Mouse (Mus musculus) liver, embryonic 16.5 days (tissue): ENCODE data around the gene F12. TPM values are rescaled to one million over a fixed set of nuclear protein-coding genes. Genes with fewer than 3 reads are reported as not detected.

Experiments used
- ATAC-seq: fragments of 200-750 bp; cut with Nextera tagmentation; 2 replicates; pipeline ENCODE4 v1.8.0; 2017; ENCODE audit warnings: low read depth, mild to moderate bottlenecking, moderate number of reproducible peaks, moderate library complexity
- H3K27ac ChIP-seq: fragments of 300-500 bp; sonication (generic); 2 replicates; pipeline ENCODE4 v1.5.1; 2014; ENCODE audit warnings: mild to moderate bottlenecking, low read length
- H3K27me3 ChIP-seq: fragments of 300-500 bp; sonication (generic); 2 replicates; pipeline ENCODE4 v1.6.1; 2014; ENCODE audit warnings: low read depth, low read length, mixed read lengths; ENCODE audit not compliant: control insufficient read depth, insufficient read depth
- H3K36me3 ChIP-seq: fragments of 300-500 bp; sonication (generic); 2 replicates; pipeline ENCODE4 v1.6.1; 2014; ENCODE audit warnings: mild to moderate bottlenecking; ENCODE audit not compliant: control insufficient read depth, insufficient read depth
- H3K4me1 ChIP-seq: fragments of 300-500 bp; sonication (generic); 2 replicates; pipeline ENCODE4 v1.6.1; 2014; ENCODE audit warnings: low read depth, low read length, mixed read lengths; ENCODE audit not compliant: control insufficient read depth
- H3K4me2 ChIP-seq: fragments of 300-500 bp; sonication (generic); 2 replicates; pipeline ENCODE4 v1.6.1; 2014; ENCODE audit warnings: low read depth, low read length, mixed read lengths
- H3K4me3 ChIP-seq: fragments of 300-500 bp; sonication (generic); 2 replicates; pipeline ENCODE4 v1.5.1; 2014; ENCODE audit warnings: low read depth, mild to moderate bottlenecking, low read length
- H3K9ac ChIP-seq: fragments of 300-500 bp; sonication (generic); 2 replicates; pipeline ENCODE4 v1.6.1; 2014; ENCODE audit warnings: low read depth, low read length
- H3K9me3 ChIP-seq: fragments of 300-500 bp; sonication (generic); replicated peaks from 2 replicates; pipeline ENCODE4 v1.6.1; 2016; ENCODE audit warnings: low read length; ENCODE audit not compliant: control insufficient read depth
- WGBS: fragments of 180-500 bp; shearing (Covaris S2); extraction: QIAGEN DNeasy Blood & Tissue Kit; methylation state at CpG from one replicate; pipeline ENCODE4 v1.1.7; 2014; ENCODE audit not compliant: insufficient replicate concordance; 5-methylcytosine and 5-hydroxymethylcytosine counted together
- polyA plus RNA-seq: library from polyadenylated mRNA; unstranded; fragments of >200 nt; fragmentation: Nextera tagmentation; extraction: Ambion mirVana; gene quantifications from 2 replicates; pipeline ENCODE4 v1.2.1, GENCODE M21; 2015

F12 gene
- polyA plus RNA-seq, 1 experiment from 2014 or later: 184 TPM

DNA sequence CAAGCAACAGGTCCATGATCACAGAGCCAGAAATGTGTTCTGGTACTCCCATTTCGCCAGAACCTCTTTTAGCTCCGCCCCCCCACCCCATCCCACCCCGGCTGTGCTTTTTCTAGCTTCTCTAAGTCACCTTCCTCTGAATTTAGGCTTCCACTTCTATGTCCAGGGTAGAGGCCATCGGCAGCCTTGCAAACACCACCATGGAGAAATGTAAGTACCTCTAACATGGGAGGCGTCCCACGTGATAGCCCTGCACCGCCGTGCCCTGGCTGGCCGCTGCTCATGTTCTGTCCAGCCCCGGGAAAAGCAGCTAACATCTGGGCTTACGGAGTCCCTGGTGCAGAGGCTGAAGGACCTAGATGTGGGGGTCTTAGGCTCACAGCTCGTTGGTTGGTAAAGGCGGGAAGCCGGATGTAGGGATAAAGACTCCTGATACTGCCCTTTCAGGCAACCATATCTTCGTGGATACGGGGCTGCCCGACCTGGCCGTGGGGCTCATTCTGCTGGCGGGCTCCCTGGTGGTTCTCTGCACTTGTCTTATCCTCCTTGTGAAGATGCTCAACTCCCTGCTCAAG, 18.0 kb downstream of the F12 start:
- Histone ChIP-seq H3K9me3 (no peaks in the 10 kb centered on the region), H3K27me3 (peaks cover 29% of the 10 kb centered on the region)

DNA sequence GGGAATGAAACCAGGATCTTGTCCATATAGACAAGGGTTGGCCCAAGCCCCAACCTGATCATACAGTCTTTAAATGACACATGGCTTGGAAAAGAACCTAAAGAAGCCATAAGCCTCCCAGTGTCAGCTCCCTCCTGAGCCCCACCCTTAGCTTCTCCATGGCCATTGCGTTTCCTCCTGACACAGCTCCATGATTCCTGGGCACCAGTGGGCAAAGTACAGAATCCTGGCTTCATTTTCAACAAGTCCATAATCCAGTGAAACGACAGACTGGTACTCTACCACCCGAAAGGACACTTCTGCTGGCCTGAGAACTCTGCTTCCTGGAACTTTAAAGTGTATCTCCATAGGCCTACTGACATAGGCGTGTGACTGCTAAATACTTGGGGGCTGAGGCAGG, 19.3 kb downstream of the F12 start:
- Histone ChIP-seq H3K27me3 (peaks cover 29% of the 10 kb centered on the region), H3K9ac (no peak overlapping the region), H3K27ac (no peak overlapping the region), H3K4me1 (no peaks in the 10 kb centered on the region; the same call in 1 of the 2 replicates), H3K4me2 (no peak overlapping the region), H3K36me3 (no peaks in the 10 kb centered on the region), H3K4me3 (no peak overlapping the region), H3K9me3 (no peaks in the 10 kb centered on the region)
- no peak for ATAC-seq
- 42% methylated on average over 4 of the region's 4 CpGs for WGBS

More for the DNA sequence above, 18.0 kb downstream of the F12 start:
- Histone ChIP-seq H3K4me3 (no peak overlapping the region), H3K27ac (no peak overlapping the region), H3K36me3 (no peaks in the 10 kb centered on the region), H3K4me2 (no peak overlapping the region), H3K9ac (no peak overlapping the region), H3K4me1 (no peaks in the 10 kb centered on the region; the same call in none of the 2 replicates)
- ATAC-seq: no peak
- 66% methylated on average over 19 of the region's 19 CpGs for WGBS

DNA sequence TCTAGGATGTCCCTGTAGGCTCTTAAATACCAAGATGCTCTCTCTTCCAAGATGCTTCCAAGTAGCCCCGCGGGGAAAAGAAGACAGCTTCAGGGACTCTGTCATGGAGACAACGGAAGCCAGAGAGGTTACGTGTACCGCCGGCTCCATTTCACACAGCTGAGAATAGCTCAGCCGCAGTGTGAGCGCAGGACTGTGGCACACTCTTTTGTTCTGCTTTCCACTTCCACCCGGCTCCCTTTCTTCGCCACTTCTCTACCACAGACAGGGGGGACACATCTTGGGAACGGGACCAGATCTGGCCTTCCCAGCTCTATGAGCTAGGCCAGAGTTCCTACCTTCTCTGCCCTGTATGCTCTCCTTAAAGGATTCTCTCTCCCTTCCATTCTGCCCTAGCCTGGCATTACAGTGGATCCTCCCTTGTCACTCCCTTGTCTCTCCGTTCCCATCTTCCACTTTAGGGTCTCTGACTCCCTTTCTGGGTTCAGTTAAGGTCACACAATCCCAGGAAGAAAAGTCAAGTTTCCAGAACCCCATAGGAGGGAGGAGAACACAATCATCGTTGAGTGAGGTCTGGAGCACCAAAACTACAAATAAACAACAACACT, 20.7 kb downstream of the F12 start:
- Histone ChIP-seq H3K27me3 (peaks cover 31% of the 10 kb centered on the region), H3K9me3 (no peaks in the 10 kb centered on the region), H3K4me1 (no peaks in the 10 kb centered on the region; the same call in 1 of the 2 replicates), H3K36me3 (no peaks in the 10 kb centered on the region), H3K9ac (no peak overlapping the region), H3K4me2 (no peak overlapping the region), H3K4me3 (no peak overlapping the region), H3K27ac (no peak overlapping the region)
- WGBS: 20% methylated on average over 13 of the region's 13 CpGs
- ATAC-seq: peak; percentile 16; the same call in 1 of the 2 replicates

DNA sequence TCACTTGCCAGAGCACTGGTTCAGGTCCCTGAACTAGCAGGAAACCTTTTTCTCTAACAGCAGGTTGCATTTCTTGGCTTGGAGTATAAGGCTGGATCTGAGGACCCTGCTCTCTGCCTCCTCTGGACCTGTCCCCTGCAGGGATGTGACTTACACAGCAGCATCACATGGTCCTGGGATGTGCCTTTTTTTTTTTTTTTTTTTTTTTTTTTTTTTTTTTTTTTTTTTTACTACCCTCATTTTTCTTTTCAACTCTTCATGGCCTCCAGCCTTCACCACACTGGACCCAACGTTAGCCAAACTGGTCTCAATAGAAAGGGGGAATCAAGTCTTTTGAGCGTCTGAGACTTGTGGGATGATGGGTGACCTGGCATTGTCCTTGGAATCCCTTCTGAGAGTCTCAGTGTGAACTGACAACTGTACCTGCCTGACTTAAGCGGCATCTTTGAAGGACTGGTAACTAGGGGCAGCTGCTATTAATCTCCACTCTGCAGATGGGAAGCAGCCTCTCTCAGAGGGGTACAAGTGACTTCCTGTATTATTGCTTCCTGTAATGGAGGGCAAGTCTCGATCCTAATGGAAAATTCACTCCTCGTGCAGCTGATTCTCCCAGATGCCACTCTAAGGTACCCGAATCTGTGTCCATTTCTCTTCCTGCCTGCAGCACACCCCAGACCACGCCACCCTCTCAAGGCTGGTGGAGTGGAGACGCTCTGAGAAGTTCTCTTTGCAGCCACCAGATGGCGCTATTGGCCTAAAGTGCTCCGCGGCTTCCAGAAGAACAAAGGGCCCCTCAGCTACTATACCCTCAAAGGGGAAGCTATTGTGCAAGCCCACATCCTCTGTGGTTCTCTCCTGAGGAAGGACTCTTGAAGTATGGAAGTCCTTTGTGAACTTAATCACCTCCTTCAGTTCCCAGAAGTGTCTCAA, 21.5 kb downstream of the F12 start:
- ATAC-seq: peak; percentile 65
- Histone ChIP-seq H3K4me1 (no peaks in the 10 kb centered on the region; the same call in 1 of the 2 replicates), H3K4me2 (no peak overlapping the region), H3K27ac (no peak overlapping the region), H3K4me3 (no peak overlapping the region), H3K9me3 (no peaks in the 10 kb centered on the region), H3K36me3 (no peaks in the 10 kb centered on the region), H3K9ac (no peak overlapping the region), H3K27me3 (peaks cover 31% of the 10 kb centered on the region)
- WGBS: 6% methylated on average over 11 of the region's 11 CpGs

DNA sequence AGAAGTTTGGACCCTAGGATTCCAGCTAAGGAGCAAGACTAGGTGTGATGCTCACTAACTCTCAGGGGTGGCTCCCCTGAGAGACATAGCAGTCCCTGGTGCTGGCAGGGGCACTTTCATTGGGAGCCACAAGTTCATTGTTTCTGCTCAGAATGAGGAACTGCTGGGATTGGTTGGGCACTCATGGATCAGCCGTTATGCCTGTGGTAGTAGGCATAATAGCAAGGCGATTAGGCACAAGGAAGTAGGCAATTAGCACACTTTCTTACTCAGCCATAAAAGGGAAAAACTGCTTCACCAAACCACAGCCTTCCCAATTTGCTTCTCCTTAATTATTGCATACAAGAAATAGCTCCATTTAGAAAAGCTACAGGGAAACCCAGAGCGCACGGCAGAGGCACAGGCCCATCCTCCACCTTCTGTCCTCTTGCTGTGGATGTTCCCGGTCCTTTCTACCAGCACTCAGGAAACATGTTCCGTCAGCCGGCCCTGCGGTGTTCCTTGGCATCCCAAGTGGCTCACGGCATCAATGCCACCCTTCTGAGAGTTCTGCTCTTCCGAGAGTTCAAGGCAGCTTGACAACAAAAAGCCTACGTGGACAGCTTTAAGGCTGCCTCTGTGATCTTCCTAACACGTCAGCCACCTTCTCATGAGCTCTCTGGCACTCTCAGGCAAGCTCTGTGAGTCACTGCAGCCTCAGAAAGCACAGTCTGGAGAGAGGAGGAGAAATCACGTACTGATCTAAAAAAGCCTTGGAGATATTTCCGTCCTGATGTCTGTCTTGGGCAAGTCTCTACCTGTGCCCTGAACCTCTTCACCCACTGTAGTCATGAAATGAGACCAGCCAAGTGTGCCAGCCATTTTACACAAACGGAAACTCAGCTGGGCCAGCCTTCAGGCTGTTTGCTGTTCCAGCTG, 22.4 kb downstream of the F12 start:
- Histone ChIP-seq H3K36me3 (no peaks in the 10 kb centered on the region), H3K4me2 (no peak overlapping the region), H3K4me1 (no peaks in the 10 kb centered on the region; the same call in 1 of the 2 replicates), H3K27ac (no peak overlapping the region), H3K4me3 (no peak overlapping the region), H3K9me3 (no peaks in the 10 kb centered on the region), H3K9ac (no peak overlapping the region), H3K27me3 (peaks cover 27% of the 10 kb centered on the region)
- WGBS: 49% methylated on average over 15 of the region's 15 CpGs
- no peak for ATAC-seq

DNA sequence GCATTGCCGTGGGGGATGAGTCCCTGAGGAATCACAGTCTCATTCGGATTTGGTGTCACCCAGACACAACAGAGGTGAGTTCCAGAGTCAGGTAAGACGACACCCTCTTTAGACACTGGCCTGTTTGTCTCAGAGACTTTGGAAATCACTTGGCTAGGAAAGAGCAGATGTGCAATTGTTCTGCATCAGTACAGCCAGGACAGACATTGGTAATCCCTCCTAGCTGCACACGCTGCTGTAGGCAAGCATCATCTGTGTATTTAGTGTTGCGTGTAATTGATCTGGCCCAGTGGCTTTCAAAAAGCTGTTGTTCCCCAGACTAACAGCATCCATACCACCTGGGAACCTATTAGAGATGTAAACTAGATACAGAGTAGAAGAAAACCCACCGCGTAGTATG, 23.3 kb downstream of the F12 start:
- Histone ChIP-seq H3K4me2 (no peak overlapping the region), H3K4me3 (no peak overlapping the region), H3K4me1 (no peaks in the 10 kb centered on the region; the same call in 1 of the 2 replicates), H3K9ac (no peak overlapping the region), H3K9me3 (no peaks in the 10 kb centered on the region), H3K27ac (no peak overlapping the region), H3K27me3 (peaks cover 23% of the 10 kb centered on the region), H3K36me3 (no peaks in the 10 kb centered on the region)
- whole genome bisulfite sequencing: 54% methylated on average over 7 of the region's 7 CpGs
- no peak for ATAC-seq

DNA sequence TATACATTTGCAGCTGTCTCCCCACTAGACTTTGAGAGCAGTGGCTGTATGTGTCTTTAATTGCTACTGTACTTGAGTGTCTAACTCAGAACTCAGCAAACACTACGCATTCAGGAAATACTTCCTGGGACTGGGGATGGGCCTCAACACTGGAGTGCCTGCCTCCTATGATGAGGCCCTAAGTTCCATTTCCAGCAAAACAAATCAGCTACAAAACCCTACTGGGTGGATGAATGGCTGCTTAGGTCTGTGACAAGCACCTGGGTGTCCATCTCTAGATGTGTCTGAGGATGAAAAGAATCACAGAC, 26.6 kb downstream of the F12 start:
- H3K9ac ChIP-seq: no peak overlapping the region
- H3K9me3 ChIP-seq: no peaks in the 10 kb centered on the region
- H3K27ac ChIP-seq: no peak overlapping the region
- no peak for ATAC-seq
- H3K4me2 ChIP-seq: no peak overlapping the region
- H3K36me3 ChIP-seq: no peaks in the 10 kb centered on the region
- no peak overlapping the region for H3K4me3 ChIP-seq
- H3K27me3 ChIP-seq: peaks cover 11% of the 10 kb centered on the region
- WGBS: 50% methylated on average over 1 of the region's 1 CpGs
- H3K4me1 ChIP-seq: no peaks in the 10 kb centered on the region

GRCm38 (mm10) chr13:55399300-55400038, 27.1 kb downstream of the F12 start:
- H3K4me3 ChIP-seq: no peak overlapping the region
- H3K9ac ChIP-seq: no peak overlapping the region
- H3K36me3 ChIP-seq: no peaks in the 10 kb centered on the region
- H3K27ac ChIP-seq: no peak overlapping the region
- no peak overlapping the region for H3K4me2 ChIP-seq
- ATAC-seq: no peak
- 31% methylated on average over 5 of the region's 5 CpGs for WGBS
- H3K27me3 ChIP-seq: peaks cover 8% of the 10 kb centered on the region
- H3K4me1 ChIP-seq: no peaks in the 10 kb centered on the region
- no peaks in the 10 kb centered on the region for H3K9me3 ChIP-seq
